Mouse (Mus musculus): ENCODE measurements at regions not wholly inside any gene's neighbourhood (a gene's known extent, or its start where the extent isn't known, plus 50 kb on each side); places are given as distances from the start of the nearest gene placed in this dataset.

GRCm38 (mm10) chr14:89405011-89405712, 934.0 kb upstream of the Pcdh20 start:
- H3K27ac ChIP-seq (replicated peaks) = no peak overlapping the region
- WGBS = 83% methylated on average over 3 of the region's 3 CpGs
- no peaks in the 10 kb centered on the region for H3K4me1 ChIP-seq (replicated peaks; ENCODE audit: control insufficient read depth, insufficient read depth)
- H3K9ac ChIP-seq (ENCODE audit: low read length) = no peak overlapping the region
- TF ChIP-seq EP300 (optimal IDR thresholded peaks at IDR 0.05) = no peak
- no peak for TF ChIP-seq CTCF (IDR thresholded peaks at IDR 0.05; ENCODE audit: low read depth)
- ATAC-seq (ENCODE audit: low FRiP score, low TSS enrichment) (no peak), DNase-seq (ENCODE audit: low spot score) (no peak)
- no peaks in the 10 kb centered on the region for H3K27me3 ChIP-seq (ENCODE audit: control insufficient read depth, insufficient read depth, low read length)
- no peak overlapping the region for H3K4me2 ChIP-seq (replicated peaks; ENCODE audit: low read depth)
- no peaks in the 10 kb centered on the region for H3K36me3 ChIP-seq (ENCODE audit: control insufficient read depth, insufficient read depth, low read length)
- H3K9me3 ChIP-seq (ENCODE audit: control insufficient read depth, low read length) = no peaks in the 10 kb centered on the region
- H3K4me3 ChIP-seq (ENCODE audit: low read depth, low read length) = no peak overlapping the region

- Histone ChIP-seq H3K9me3 (ENCODE audit: control insufficient read depth, low read length) (no peaks in the 10 kb centered on the region), H3K4me3 (ENCODE audit: low read depth, low read length) (no peak overlapping the region), H3K27ac (replicated peaks) (no peak overlapping the region), H3K9ac (ENCODE audit: low read length) (no peak overlapping the region), H3K27me3 (ENCODE audit: control insufficient read depth, insufficient read depth, low read length) (no peaks in the 10 kb centered on the region), H3K36me3 (ENCODE audit: control insufficient read depth, insufficient read depth, low read length) (no peaks in the 10 kb centered on the region), H3K4me1 (replicated peaks; ENCODE audit: control insufficient read depth, insufficient read depth) (no peaks in the 10 kb centered on the region), H3K4me2 (replicated peaks; ENCODE audit: low read depth) (no peak overlapping the region)
- 21% methylated on average over 3 of the region's 3 CpGs for WGBS
- DNase-seq (ENCODE audit: low spot score) = no peak
- TF ChIP-seq CTCF (IDR thresholded peaks at IDR 0.05; ENCODE audit: low read depth) = peak; percentile 55
- no peak for TF ChIP-seq EP300 (optimal IDR thresholded peaks at IDR 0.05)
- ATAC-seq (ENCODE audit: low FRiP score, low TSS enrichment) = no peak
Observed at GRCm38 (mm10) chr14:89402568-89403339, 931.6 kb upstream of the Pcdh20 start.

GRCm38 (mm10) chr14:89357050-89357749, 886.0 kb upstream of the Pcdh20 start:
- Histone ChIP-seq H3K4me3 (ENCODE audit: low read depth, low read length) (no peak overlapping the region), H3K9ac (ENCODE audit: low read length) (no peak overlapping the region), H3K9me3 (ENCODE audit: control insufficient read depth, low read length) (no peaks in the 10 kb centered on the region), H3K27me3 (ENCODE audit: control insufficient read depth, insufficient read depth, low read length) (no peaks in the 10 kb centered on the region), H3K4me1 (replicated peaks; ENCODE audit: control insufficient read depth, insufficient read depth) (no peaks in the 10 kb centered on the region), H3K4me2 (replicated peaks; ENCODE audit: low read depth) (no peak overlapping the region), H3K27ac (replicated peaks) (no peak overlapping the region), H3K36me3 (ENCODE audit: control insufficient read depth, insufficient read depth, low read length) (no peaks in the 10 kb centered on the region)
- DNase-seq (ENCODE audit: low spot score) (no peak), ATAC-seq (ENCODE audit: low FRiP score, low TSS enrichment) (no peak)
- no peak for TF ChIP-seq CTCF (IDR thresholded peaks at IDR 0.05; ENCODE audit: low read depth)
- 54% methylated on average over 5 of the region's 5 CpGs for WGBS

GRCm38 (mm10) chr14:89347972-89348371, 876.8 kb upstream of the Pcdh20 start:
- 34% methylated on average over 4 of the region's 4 CpGs for WGBS
- TF ChIP-seq CTCF (IDR thresholded peaks at IDR 0.05; ENCODE audit: low read depth) = peak; percentile 77
- TF ChIP-seq EP300 (optimal IDR thresholded peaks at IDR 0.05) = no peak
- DNase-seq (ENCODE audit: low spot score) (peak; percentile 14), ATAC-seq (ENCODE audit: low FRiP score, low TSS enrichment) (no peak)
- H3K4me2 ChIP-seq (replicated peaks; ENCODE audit: low read depth) = no peak overlapping the region
- no peaks in the 10 kb centered on the region for H3K9me3 ChIP-seq (ENCODE audit: control insufficient read depth, low read length)
- no peaks in the 10 kb centered on the region for H3K36me3 ChIP-seq (ENCODE audit: control insufficient read depth, insufficient read depth, low read length)
- no peak overlapping the region for H3K9ac ChIP-seq (ENCODE audit: low read length)
- no peak overlapping the region for H3K27ac ChIP-seq (replicated peaks)
- no peak overlapping the region for H3K4me3 ChIP-seq (ENCODE audit: low read depth, low read length)
- H3K27me3 ChIP-seq (ENCODE audit: control insufficient read depth, insufficient read depth, low read length) = no peaks in the 10 kb centered on the region
- H3K4me1 ChIP-seq (replicated peaks; ENCODE audit: control insufficient read depth, insufficient read depth) = no peaks in the 10 kb centered on the region

GRCm38 (mm10) chr14:89325116-89325515, 853.9 kb upstream of the Pcdh20 start:
- Histone ChIP-seq H3K4me1 (replicated peaks; ENCODE audit: control insufficient read depth, insufficient read depth) (no peaks in the 10 kb centered on the region), H3K27me3 (ENCODE audit: control insufficient read depth, insufficient read depth, low read length) (no peaks in the 10 kb centered on the region), H3K4me3 (ENCODE audit: low read depth, low read length) (no peak overlapping the region), H3K36me3 (ENCODE audit: control insufficient read depth, insufficient read depth, low read length) (no peaks in the 10 kb centered on the region), H3K9ac (ENCODE audit: low read length) (no peak overlapping the region), H3K9me3 (ENCODE audit: control insufficient read depth, low read length) (no peaks in the 10 kb centered on the region), H3K27ac (replicated peaks) (no peak overlapping the region), H3K4me2 (replicated peaks; ENCODE audit: low read depth) (no peak overlapping the region)
- TF ChIP-seq EP300 (optimal IDR thresholded peaks at IDR 0.05) = no peak
- no peak for TF ChIP-seq CTCF (IDR thresholded peaks at IDR 0.05; ENCODE audit: low read depth)
- ATAC-seq (ENCODE audit: low FRiP score, low TSS enrichment) (no peak), DNase-seq (ENCODE audit: low spot score) (no peak)

GRCm38 (mm10) chr14:89308506-89308905, 837.3 kb upstream of the Pcdh20 start:
- no peak overlapping the region for H3K27ac ChIP-seq (replicated peaks)
- DNase-seq (ENCODE audit: low spot score) = no peak
- H3K36me3 ChIP-seq (ENCODE audit: control insufficient read depth, insufficient read depth, low read length) = no peaks in the 10 kb centered on the region
- H3K9ac ChIP-seq (ENCODE audit: low read length) = no peak overlapping the region
- H3K4me2 ChIP-seq (replicated peaks; ENCODE audit: low read depth) = no peak overlapping the region
- TF ChIP-seq EP300 (optimal IDR thresholded peaks at IDR 0.05) = no peak
- TF ChIP-seq CTCF (IDR thresholded peaks at IDR 0.05; ENCODE audit: low read depth) = no peak
- WGBS = 81% methylated on average over 1 of the region's 1 CpGs
- no peaks in the 10 kb centered on the region for H3K9me3 ChIP-seq (ENCODE audit: control insufficient read depth, low read length)
- no peaks in the 10 kb centered on the region for H3K27me3 ChIP-seq (ENCODE audit: control insufficient read depth, insufficient read depth, low read length)
- ATAC-seq (ENCODE audit: low FRiP score, low TSS enrichment) = no peak
- no peaks in the 10 kb centered on the region for H3K4me1 ChIP-seq (replicated peaks; ENCODE audit: control insufficient read depth, insufficient read depth)
- no peak overlapping the region for H3K4me3 ChIP-seq (ENCODE audit: low read depth, low read length)

Data from stomach, postnatal 0 days (tissue).